In the genomic region with DNA sequence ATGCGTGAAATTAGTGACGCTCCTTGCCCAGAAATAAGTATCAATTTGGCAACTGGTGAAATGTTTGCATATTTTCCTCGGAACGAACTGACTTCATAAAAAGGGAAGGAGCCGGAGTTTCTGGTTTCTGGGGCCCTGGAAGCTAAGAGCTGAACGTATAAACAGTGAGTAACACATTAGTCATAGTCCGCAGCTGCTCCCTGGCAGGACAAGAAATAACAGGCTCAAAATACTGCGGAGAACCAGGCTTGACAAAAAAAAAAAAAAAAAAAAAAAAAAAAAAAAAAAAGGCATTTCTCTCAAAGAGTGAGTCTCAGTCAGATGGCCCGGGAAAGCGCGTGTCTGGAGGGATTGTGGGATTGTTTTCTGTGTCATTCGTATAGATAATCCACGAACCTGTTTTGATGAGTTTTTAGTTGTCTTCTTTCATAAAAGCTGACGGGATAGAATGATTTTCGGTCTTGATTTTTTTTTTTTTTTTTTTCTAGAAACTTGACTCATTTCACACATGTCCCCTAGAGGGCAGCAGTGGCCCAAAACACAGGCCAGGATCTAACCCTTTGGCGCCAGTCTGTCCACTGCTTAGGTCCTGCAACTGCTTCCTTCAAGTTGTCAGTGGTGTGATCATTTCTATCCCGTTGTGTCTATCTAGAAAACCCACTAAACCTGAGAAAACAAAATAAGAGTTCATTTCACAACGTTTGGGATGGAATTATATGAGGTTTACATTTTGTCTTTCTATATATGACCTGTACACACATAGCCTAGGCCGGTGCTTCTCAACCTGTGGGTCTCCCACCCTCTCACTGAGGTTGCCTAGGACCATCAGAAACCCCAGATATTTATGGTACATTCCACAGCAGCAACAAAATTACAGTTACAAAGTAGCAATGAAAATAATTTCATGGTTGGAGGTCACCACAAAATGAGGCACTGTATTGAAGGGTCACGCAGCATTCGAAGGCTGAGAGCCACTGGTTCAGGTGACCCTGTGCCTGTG, we compare ENCODE assay signal across 7 mouse cellular contexts. TPM values are rescaled to one million over a fixed set of nuclear protein-coding genes. Genes with fewer than 3 reads are reported as not detected.
A peak's percentile ranks its signal among the peaks of the same experiment; 100 is the strongest.
DNase-seq lines count a peak whose midpoint lies in the region; ATAC-seq and TF ChIP-seq lines count a peak whose summit lies in the region.

No protein-coding gene starts in this region.

- H3K9ac ChIP-seq in embryonic facial prominence, embryonic 11.5 days (replicated peaks; ENCODE audit: low read length): peak overlapping the region; percentile 41; the same call in 1 of the 2 replicates
- no peak overlapping the region for H3K9ac ChIP-seq in limb, embryonic 11.5 days (ENCODE audit: low read length)
- peak overlapping the region; percentile 12; the same call in 1 of the 2 replicates for H3K9ac ChIP-seq in midbrain, embryonic 13.5 days (replicated peaks)

- H3K27me3 ChIP-seq in embryonic facial prominence, embryonic 11.5 days (ENCODE audit: control insufficient read depth, insufficient read depth, low read length): no peaks in the 10 kb centered on the region
- H3K27me3 ChIP-seq in kidney, adult 2 months (replicated peaks; ENCODE audit: control insufficient read depth, insufficient read depth, low read length): no peaks in the 10 kb centered on the region
- no peaks in the 10 kb centered on the region for H3K27me3 ChIP-seq in limb, embryonic 11.5 days (ENCODE audit: control insufficient read depth, insufficient read depth, low read length)
- no peaks in the 10 kb centered on the region for H3K27me3 ChIP-seq in midbrain, embryonic 13.5 days
- no peaks in the 10 kb centered on the region for H3K27me3 ChIP-seq in spleen, adult 2 months (ENCODE audit: control insufficient read depth, insufficient read depth, low read length)

- TF ChIP-seq POLR2A in kidney, adult 2 months (IDR thresholded peaks at IDR 0.05; ENCODE audit: low read depth, low read length): no peak
- no peak for TF ChIP-seq POLR2A in spleen, adult 2 months (IDR thresholded peaks at IDR 0.05; ENCODE audit: low read depth, low read length)

- H3K27ac ChIP-seq in embryonic facial prominence, embryonic 11.5 days (replicated peaks; ENCODE audit: low read depth, low read length): no peak overlapping the region
- peak overlapping the region; percentile 43; the same call in 1 of the 2 replicates for H3K27ac ChIP-seq in kidney, adult 2 months (ENCODE audit: insufficient read depth, low read depth, low read length)
- no peak overlapping the region for H3K27ac ChIP-seq in limb, embryonic 11.5 days (replicated peaks; ENCODE audit: low read depth, low read length)
- H3K27ac ChIP-seq in midbrain, embryonic 13.5 days: no peak overlapping the region
- H3K27ac ChIP-seq in spleen, adult 2 months (ENCODE audit: insufficient read depth, low read length): no peak overlapping the region

- WGBS in embryonic facial prominence, embryonic 11.5 days: 24% methylated on average over 21 of the region's 21 CpGs
- 13% methylated on average over 21 of the region's 21 CpGs for WGBS in kidney, adult 2 months
- WGBS in limb, embryonic 11.5 days: 29% methylated on average over 21 of the region's 21 CpGs
- 28% methylated on average over 21 of the region's 21 CpGs for WGBS in midbrain, embryonic 13.5 days
- 17% methylated on average over 21 of the region's 21 CpGs for WGBS in spleen, adult 2 months

- peak; percentile 81 for TF ChIP-seq CTCF in kidney, adult 2 months (conservative IDR thresholded peaks at IDR 0.05; ENCODE audit: insufficient read depth, insufficient read length, low read depth, low read length)
- peak; percentile 51; the same call in 1 of the 2 replicates for TF ChIP-seq CTCF in spleen, adult 2 months (IDR thresholded peaks at IDR 0.05; ENCODE audit: extremely low read depth, insufficient read depth, insufficient read length, insufficient replicate concordance)

- ATAC-seq in embryonic facial prominence, embryonic 11.5 days (replicated peaks; ENCODE audit: insufficient number of reproducible peaks, low FRiP score, low TSS enrichment, low read depth): 0 out of 2 replicates have a peak, but pooled peaks have one; percentile 70
- ATAC-seq in limb, embryonic 11.5 days (ENCODE audit: insufficient number of reproducible peaks, low FRiP score, low TSS enrichment, low read depth): peak; percentile 65; the same call in 1 of the 2 replicates
- ATAC-seq in midbrain, embryonic 13.5 days: peak; percentile 82; the same call in 1 of the 2 replicates

- no peaks in the 10 kb centered on the region for H3K4me1 ChIP-seq in embryonic facial prominence, embryonic 11.5 days (ENCODE audit: control insufficient read depth, insufficient read depth, low read length)
- no peaks in the 10 kb centered on the region; the same call in 1 of the 2 replicates for H3K4me1 ChIP-seq in kidney, adult 2 months (ENCODE audit: control insufficient read depth, insufficient read depth, low read length)
- H3K4me1 ChIP-seq in limb, embryonic 11.5 days (ENCODE audit: control insufficient read depth, insufficient read depth, low read length): no peaks in the 10 kb centered on the region
- 0 out of 2 replicates have a peak, but pooled peaks cover 2% of the 10 kb centered on the region for H3K4me1 ChIP-seq in midbrain, embryonic 13.5 days (replicated peaks)
- no peaks in the 10 kb centered on the region; the same call in 1 of the 2 replicates for H3K4me1 ChIP-seq in spleen, adult 2 months (ENCODE audit: control insufficient read depth, insufficient read depth, insufficient read length)

- peak; percentile 65 for DNase-seq in adrenal gland, postnatal 25 days
- peak; percentile 86 for DNase-seq in embryonic facial prominence, embryonic 11.5 days (ENCODE audit: low spot score)
- peak; percentile 80 to 86 for DNase-seq in heart, adult 18-20 months
- DNase-seq in kidney, adult 2 months: peak; percentile 85
- DNase-seq in limb, embryonic 11.5 days (ENCODE audit: low spot score): peak; percentile 80
- peak; percentile 35 to 36 for DNase-seq in spleen, adult 2 months (ENCODE audit: low read depth in 1 of 2, low spot score in 2 of 2)

- peak overlapping the region; percentile 22 for H3K4me3 ChIP-seq in embryonic facial prominence, embryonic 11.5 days (ENCODE audit: low read depth, low read length)
- H3K4me3 ChIP-seq in kidney, adult 2 months (ENCODE audit: insufficient read depth, low read depth, low read length): peak overlapping the region; percentile 34
- H3K4me3 ChIP-seq in limb, embryonic 11.5 days (ENCODE audit: low read depth, low read length): peak overlapping the region; percentile 24; the same call in 1 of the 2 replicates
- peak overlapping the region; percentile 30 for H3K4me3 ChIP-seq in midbrain, embryonic 13.5 days (replicated peaks)
- no peak overlapping the region for H3K4me3 ChIP-seq in spleen, adult 2 months (ENCODE audit: extremely low read depth, insufficient read depth, insufficient read length)

- no peaks in the 10 kb centered on the region for H3K36me3 ChIP-seq in embryonic facial prominence, embryonic 11.5 days (replicated peaks; ENCODE audit: control insufficient read depth, insufficient read depth, low read depth, low read length)
- no peaks in the 10 kb centered on the region; the same call in 1 of the 2 replicates for H3K36me3 ChIP-seq in kidney, adult 2 months (ENCODE audit: control insufficient read depth, insufficient read depth, low read length)
- H3K36me3 ChIP-seq in limb, embryonic 11.5 days (ENCODE audit: control insufficient read depth, insufficient read depth, low read length): no peaks in the 10 kb centered on the region
- no peaks in the 10 kb centered on the region for H3K36me3 ChIP-seq in midbrain, embryonic 13.5 days
- no peaks in the 10 kb centered on the region for H3K36me3 ChIP-seq in spleen, adult 2 months (ENCODE audit: control insufficient read depth, insufficient read depth, low read length)

- H3K9me3 ChIP-seq in embryonic facial prominence, embryonic 11.5 days (replicated peaks; ENCODE audit: control insufficient read depth, low read length): no peaks in the 10 kb centered on the region
- no peaks in the 10 kb centered on the region for H3K9me3 ChIP-seq in limb, embryonic 11.5 days (ENCODE audit: control insufficient read depth, low read length)
- peaks cover 3% of the 10 kb centered on the region; the same call in 1 of the 2 replicates for H3K9me3 ChIP-seq in midbrain, embryonic 13.5 days

- H3K4me2 ChIP-seq in embryonic facial prominence, embryonic 11.5 days (ENCODE audit: low read depth, low read length): peak overlapping the region; percentile 37
- H3K4me2 ChIP-seq in limb, embryonic 11.5 days (ENCODE audit: low read depth, severe bottlenecking): peak overlapping the region; percentile 34; the same call in 1 of the 2 replicates
- peak overlapping the region; percentile 49 for H3K4me2 ChIP-seq in midbrain, embryonic 13.5 days (replicated peaks)

RNA-seq across cellular contexts. Expression of a gene that starts 26.7 kb away (rescaled TPM):
- 3.2 and 5.5 TPM in 2 replicates for total RNA-seq in adrenal gland, postnatal 25 days (2021)
- polyA plus RNA-seq in embryonic facial prominence, embryonic 11.5 days (2014; fragmentation: Nextera tagmentation; extraction: Ambion mirVana): 1.1 and 1.9 TPM in 2 replicates
- total RNA-seq in heart, adult 18-20 months (2021): under 1 TPM; 0.72 to 0.85 TPM
- 0.94 and 1.1 TPM in 2 replicates for polyA plus RNA-seq in kidney, adult 2 months (2012; rRNA removed)
- polyA plus RNA-seq in limb, embryonic 11.5 days (2014; fragmentation: Nextera tagmentation; extraction: Ambion mirVana): 2.2 and 2.3 TPM in 2 replicates
- 1.3 and 1.5 TPM in 2 replicates for polyA plus RNA-seq in midbrain, embryonic 13.5 days (2015; fragmentation: Nextera tagmentation; extraction: Ambion mirVana)
- 0.53 and 0.58 TPM in 2 replicates for polyA plus RNA-seq in spleen, adult 2 months (2012; rRNA removed)

RNA-seq across cellular contexts. Expression of a gene that starts 35.0 kb away (rescaled TPM):
- 9.5 and 10.6 TPM in 2 replicates for total RNA-seq in adrenal gland, postnatal 25 days (2021)
- 17.5 and 18.4 TPM in 2 replicates for polyA plus RNA-seq in embryonic facial prominence, embryonic 11.5 days (2014; fragmentation: Nextera tagmentation; extraction: Ambion mirVana)
- total RNA-seq in heart, adult 18-20 months (2021): 100 to 1,000 TPM in 1 of 2 experiments, 10 to 100 TPM in 1; 98.0 to 172 TPM
- polyA plus RNA-seq in kidney, adult 2 months (2012; rRNA removed): 17.0 and 20.6 TPM in 2 replicates
- polyA plus RNA-seq in limb, embryonic 11.5 days (2014; fragmentation: Nextera tagmentation; extraction: Ambion mirVana): 23.8 and 25.9 TPM in 2 replicates
- 17.2 and 18.3 TPM in 2 replicates for polyA plus RNA-seq in midbrain, embryonic 13.5 days (2015; fragmentation: Nextera tagmentation; extraction: Ambion mirVana)
- polyA plus RNA-seq in spleen, adult 2 months (2012; rRNA removed): 10.8 and 11.0 TPM in 2 replicates

Comparison
In these comparisons a context has a peak if more than half of its experiments do, and no peak if none do; other contexts are left out.
1. DNase-seq: peak in every context shown above with its lines; median percentile 86 in embryonic facial prominence, embryonic 11.5 days; 85 in kidney, adult 2 months; 83 in heart, adult 18-20 months; 80 in limb, embryonic 11.5 days; 65 in adrenal gland, postnatal 25 days; 36 in spleen, adult 2 months.